Mouse (Mus musculus): Measurements from ENCODE around the gene Sptb.

Gene Sptb

DNA sequence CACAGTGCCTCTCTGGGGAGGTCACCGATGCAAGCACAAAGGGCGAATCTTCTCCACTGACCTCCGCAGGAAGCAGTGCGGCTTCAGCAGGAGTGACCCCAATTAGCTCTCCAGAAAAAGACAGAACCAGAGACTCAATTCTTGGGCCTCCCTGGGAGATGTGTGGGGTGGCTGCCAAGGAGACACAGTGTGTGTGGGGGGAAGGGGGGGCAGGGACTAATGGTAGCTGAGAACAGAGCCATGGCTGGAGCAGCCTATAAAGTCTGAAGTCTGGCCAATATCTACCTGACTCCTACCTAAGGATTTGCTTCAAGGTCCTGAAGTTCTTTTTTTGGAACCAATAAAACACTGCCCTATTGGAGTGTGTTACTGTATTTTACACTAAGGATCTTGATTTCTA lies 105.8 kb downstream of the Sptb start:
- DNase-seq, result peak; percentile 39 to 43

DNA sequence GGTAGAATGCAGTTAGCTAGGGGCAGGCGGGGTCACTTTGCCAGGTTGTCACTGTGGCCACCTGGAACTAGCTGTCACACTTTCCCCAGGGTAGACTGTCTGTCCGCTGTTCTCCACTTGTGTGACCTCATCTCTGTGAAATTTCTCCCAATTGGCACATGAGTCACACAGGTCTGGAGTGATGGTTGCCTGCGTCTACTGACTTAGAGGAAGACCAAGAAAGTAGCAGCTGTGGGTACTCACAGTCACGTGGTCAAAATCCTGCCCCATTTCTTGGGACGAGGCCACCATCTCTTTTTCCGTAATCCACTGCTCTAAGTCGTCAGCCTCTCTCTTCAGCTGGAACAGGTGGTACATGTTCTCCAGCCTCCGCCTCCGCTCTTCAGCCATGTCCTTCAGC lies 106.6 kb downstream of the Sptb start:
- DNase-seq, result no peak

DNA sequence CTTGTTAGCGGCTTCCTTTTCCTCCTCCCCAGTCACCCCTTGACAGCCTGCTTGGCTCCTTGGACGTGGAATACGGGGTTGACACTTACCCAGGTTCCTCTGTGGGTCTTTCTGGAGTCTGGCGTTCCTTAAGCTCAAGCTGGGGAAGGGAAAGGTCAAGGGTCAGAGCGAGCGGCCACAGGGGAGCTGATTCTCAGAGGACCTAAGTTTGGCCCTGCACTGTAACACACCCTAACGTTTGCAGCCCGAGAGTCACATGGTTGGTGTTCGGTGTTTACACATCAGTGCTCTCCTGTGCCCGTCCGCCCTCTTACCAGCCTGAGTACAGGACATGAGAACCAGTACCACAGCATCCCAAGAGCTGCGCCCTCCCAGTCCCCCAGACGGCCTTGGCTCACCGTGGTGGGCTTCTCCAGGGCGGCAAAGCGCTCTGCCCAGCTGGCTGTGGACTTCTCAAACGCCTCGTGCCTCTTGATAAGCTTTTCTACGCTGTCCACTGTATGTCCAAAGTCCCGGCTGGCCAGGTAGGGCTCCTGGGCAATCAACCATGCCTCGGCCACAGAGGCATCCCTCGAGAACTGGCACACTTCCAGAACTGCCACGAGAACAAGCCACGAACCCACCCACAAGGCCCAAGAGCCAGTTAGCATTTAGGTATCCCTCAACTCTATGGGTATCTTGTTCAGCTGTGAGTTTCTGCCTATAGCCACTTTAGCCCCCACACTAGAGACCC lies 112.0 kb downstream of the Sptb start:
- DNase-seq, result no peak

DNA sequence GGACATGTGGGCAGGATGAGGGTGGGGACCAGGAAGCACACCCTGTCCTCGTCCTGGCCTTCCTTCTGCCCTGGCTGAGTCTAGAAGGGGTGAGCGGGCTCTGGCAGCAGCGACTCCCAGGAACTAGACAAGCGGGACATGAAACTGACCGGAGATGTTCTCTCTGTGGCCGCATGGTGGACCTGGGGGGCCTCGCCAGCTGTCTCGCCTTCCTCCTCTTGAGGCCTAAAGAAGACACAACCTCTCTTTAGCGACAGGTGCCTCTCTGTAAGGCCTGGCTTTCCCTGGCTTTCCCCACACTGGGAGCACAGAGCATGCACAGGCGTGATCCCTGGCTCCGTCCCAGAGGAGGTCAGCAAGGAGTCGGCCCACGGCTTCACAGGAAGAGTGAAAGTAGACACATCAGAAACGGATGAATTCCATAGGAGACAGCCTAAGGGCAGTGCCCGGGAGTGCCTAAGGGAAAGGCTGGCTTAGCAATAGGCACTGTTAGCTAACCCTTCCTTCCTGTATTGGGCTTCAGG lies 112.7 kb downstream of the Sptb start:
- DNase-seq, result peak; percentile 62

DNA sequence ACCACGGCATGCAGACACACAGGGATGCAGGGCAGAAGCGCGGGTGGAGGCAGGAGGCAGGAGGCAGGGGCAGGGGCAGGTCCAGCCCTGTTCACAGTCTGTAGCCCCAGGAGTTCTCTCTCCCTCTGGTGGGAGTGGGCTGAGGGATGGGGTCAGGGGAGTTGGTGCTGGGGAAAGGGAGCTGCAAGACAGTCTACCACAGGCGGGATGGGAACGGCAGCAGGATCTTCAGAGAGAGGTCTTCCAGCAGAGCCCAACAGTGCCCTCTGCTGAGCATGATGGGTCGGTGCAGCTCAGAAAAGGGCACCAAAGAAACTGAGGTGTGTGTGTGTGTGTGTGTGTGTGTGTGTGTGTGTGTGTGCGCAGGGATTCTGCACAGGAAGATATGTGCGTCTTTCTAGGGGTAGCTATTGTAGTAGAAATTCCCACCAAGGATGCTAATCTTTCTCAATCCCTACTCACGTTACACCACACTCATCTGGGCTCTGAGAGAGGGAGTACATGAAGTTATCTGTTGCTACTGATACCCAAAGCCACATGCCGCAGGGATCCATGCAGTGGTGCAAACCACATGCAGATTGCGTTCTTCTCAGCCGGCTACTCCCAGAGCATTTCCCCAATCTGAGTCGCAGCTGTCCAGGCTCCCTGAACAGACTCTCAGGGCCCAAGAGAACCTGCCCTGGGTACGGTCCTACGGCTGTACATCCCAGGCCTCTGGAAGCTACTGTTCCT lies 113.9 kb downstream of the Sptb start:
- peak; percentile 81 to 84 for DNase-seq

DNA sequence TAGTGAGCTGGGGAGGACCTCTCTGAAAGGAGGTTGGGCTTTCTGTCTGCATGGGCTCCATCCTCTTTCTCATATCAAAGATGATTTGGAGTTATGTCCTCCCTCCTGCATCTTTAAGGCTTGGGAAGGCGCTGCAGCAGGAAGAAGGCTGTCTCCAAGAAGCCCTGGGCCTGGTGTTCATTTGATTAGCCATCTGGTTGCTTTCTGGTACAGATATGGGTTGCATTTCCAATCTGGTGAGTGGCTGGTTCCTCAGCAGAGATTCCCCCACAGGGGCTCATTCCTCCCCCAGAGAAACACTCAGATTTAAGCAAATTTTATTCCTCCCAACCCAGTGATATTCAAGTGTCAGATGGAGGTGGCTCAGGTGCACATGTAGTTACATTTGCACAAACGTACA lies 114.5 kb downstream of the Sptb start:
- DNase-seq, result no peak

DNA sequence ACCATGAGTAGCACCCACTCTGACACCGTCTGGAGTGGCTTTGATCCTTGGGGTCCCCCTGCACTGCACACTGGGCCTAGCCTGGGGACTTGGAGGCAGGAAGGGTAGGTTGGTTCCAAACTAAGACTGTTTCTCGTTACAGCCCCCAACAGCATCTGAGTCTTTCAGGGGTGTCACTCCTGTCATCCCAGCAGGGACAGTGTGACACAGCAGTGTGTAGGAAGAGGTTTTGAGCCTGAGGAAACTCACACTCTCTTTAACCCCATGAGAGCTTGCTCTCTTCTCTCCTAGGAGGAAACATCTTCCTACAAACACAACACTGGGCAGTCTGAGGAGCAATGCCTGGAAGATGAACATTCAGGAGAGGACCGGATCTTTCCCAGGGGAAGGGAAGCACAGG lies 115.8 kb downstream of the Sptb start:
- no peak for DNase-seq

DNA sequence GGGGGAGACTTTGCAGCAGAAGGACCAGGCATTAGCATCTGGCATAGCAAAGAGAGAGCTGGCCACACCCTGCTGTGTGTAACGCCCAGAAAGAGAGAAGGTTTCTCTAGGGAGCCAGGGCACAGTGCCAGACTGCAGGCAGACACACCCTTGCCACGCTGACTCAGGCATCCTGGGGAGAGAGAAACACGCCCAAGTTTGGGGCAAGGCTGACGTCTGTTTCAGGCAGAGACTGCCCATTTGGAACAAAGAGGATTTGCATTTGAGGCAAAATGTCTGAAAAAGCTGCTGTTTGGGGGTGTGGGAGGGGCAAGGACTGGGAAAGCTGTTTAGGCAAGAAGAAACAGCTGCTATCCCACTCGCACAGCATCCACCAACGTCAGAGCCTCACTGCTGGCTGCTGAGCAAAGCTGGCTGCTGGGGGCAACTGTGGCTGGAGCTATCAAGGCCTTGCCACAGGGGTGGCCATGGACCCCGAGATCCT lies 116.5 kb downstream of the Sptb start:
- peak in 1 of 2 experiments; percentile 48 for DNase-seq

DNA sequence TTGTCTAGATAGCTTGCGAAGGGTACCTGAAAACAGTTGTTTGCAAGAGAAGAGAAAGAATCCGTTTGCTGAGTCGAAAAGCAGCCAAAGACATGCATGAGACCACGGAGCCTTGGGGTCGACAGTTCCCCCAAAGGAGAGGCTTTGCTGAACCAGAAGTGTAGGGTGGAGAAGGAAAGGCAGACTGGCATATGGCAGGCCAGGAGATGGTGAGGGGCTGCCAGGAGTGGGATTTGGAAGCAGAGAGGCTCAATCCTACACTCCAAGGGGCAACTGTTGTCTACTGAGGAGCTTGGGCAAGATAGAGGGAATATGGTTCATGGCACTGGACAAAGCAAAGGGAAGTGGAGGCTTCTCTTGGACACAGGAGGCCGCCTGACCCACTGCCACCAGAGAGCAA lies 117.1 kb downstream of the Sptb start:
- no peak for DNase-seq

DNA sequence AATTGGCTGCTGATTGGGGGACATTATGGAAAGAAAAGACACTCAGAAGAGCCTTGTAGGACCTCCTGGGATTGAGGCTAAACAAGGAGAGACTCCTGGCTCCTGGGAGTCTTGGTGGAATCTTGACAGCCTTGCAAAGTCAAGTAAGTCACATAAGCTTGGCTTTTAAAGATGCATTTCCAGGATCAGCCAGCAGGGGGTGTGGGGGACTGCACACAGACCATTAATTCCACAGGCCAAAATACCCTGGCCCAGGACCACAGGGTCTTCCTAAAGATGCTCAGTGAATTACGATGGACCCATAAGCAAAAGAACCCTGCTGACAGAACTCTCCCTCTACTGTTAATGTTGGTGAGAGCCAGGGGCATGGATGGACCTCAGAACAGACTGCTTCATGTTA lies 118.1 kb downstream of the Sptb start:
- DNase-seq, result peak; percentile 54 to 65

DNA sequence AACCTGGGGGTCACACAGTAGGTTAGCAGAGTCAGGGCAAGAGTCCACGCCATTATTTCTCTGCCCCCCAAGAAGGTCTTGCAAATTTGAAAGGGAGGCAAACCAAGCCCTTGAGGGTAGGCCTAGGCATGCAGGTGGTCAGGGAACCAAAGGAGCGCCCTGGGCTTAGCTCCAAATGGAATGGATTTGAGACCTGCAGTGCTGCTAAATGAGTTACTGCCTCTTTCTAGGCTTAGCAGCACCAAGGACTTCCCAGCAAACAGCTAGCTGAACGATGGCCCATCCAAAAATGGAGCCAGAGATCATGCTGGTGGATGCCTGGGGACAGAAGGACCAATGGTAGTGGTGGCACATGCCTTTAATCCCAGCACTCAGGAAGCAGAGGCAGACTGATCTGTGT lies 119.3 kb downstream of the Sptb start:
- peak; percentile 44 to 51 for DNase-seq

DNA sequence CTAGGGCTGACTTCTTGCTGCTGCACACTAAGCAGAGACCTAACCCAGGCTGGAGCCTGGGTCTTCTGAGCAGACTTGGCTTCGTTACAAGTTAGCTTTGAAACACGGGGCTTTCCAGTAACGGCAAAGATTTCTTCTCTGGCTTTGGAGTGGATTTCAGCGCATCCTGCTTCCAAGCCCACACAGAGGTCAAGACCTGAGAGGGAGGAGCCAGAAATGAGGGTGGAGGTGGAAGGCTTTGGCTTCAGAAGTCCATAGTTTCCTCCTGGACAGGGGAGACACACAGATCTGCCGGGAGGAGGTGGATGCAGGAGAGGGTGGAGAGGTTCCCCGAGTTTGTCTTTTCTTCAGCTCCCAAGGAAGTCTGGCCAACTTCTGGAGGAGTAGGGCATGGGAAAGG lies 120.8 kb downstream of the Sptb start:
- no peak for DNase-seq

DNA sequence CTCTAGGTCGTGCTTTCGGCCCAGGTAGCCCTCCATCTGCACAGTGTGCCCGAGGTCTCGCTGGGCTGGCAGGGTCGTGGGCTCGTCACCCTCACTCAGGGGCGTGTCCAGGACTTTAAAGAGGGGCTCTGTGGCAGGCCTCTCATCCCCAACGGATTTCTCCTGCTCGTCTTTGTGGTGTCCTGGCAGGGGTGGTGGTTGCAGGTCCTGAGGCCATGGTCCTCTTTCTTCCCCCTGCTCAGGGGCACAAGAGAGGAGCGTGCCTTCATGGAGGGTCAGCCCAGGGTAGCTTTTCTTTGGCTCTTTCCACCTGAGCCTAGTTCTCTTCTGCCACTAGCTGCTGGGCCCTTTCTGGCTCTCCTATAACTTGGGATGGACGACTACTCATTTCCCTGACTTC lies 123.0 kb downstream of the Sptb start:
- no peak for DNase-seq

DNA sequence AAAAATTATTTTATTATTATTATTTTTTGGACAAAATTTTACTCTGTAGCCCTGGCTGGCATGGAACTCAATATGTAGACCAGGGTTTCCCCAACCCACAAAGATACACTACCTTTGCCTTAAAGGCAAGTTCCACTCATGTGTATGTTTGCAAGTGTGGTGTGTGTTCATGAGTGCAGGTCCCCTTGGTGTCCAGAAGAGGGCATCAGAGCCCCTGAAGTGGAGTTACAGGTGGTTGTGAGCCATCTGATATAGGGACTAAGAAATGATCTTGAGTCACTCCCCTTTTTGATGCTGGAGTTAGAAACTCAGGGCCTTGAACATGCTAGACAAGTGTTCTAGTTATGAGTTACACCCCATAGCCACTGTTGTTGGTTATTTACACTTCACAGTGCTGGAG lies 125.3 kb downstream of the Sptb start:
- no peak for DNase-seq

DNA sequence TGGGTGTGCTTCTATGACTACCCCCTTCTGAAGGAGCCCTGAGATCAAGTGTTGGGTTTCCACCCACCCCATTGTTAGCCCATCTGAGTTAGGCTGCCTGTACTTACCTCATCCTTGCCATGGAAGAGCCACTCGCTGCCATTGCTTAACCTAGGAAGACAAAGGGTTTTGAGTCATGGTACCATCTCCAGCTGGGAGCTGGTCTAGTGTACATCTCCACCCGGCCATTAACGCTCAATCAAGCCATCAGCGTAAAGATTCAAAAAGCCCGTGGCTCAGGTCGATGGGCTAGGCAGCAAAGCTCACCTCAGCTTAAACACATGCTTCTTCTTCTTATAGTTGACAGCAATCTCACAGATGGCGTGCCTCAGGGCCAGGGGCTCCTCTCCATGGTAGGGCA lies 126.9 kb downstream of the Sptb start:
- no peak for DNase-seq

DNA sequence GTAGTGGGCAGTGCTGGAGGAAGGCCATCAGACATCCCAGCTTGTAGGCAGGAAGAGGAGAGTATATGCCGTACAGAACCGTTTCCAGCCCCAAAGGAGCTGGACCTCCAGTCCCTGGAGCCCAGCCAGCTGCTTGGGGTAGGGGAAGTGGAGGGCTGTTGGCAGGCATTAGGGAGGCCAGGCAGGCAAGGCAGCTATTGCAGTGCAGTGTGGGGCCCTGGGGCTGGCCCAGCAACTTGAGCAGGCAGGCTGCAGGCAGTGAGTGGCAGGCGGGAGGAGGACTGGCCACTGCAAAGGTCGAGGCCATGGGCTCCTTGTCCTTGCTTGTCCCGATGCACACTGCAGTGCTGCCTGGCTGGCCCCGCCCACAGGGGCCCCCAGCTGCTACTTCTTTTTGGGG lies 127.5 kb downstream of the Sptb start:
- DNase-seq, result peak; percentile 32 to 57

DNA sequence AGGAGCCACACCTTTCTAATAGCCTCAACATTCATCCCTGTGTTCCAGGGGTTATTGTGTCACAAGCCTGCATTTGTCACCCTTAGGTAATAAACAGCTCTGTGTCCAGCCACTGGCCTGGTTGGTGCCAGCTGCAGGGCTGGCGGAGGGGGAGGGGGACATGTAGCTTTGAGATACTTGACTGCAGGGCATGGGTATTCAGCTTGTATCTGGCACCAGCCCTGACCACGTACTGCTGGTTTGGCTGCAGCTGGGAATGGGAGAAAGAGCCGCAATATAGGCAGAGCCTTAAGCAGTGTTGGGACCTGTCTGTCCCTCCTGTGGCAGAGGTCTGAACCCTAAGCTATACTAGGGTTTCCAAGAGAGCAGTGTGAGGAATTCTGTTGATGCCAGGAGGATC lies 128.2 kb downstream of the Sptb start:
- no peak for DNase-seq

DNA sequence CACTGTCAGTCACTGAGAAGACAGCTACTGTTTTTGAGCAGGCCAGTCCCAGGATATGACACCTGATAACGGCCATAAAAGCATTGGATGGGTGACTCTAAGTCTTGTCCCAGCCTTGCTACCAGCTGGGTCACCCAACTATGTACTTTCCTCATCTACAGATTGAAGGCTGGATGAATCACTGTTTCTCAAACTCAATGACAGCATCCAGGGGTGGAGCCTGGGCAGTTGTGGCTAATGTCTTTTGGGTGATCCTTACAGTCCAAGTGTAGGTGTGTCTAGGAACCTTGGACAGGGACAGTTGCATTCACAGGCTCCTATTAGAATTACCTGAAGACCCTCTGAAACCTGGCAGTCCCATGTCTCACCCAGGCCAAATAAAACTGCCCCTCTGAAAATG lies 130.5 kb downstream of the Sptb start:
- DNase-seq, result no peak

DNA sequence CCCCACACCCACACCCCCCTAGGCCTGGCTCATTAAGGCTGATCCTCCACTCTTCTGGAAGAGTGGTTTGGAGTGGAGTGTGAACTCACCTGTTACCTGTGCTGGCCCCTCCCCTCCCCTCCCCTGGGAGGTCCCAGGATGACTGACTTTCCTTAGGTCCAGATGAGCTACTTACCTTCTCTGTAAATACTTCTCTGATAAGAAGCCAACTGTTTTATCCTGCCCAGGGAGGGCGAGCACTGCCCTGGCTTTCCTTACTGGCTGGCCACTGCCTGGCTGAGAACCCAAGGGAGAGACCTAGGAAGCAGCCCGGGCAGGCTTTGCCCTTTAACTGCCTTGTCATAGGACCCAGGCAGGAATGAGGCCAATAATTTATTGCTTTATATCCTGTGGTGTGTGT lies 131.9 kb downstream of the Sptb start:
- DNase-seq, result no peak

DNA sequence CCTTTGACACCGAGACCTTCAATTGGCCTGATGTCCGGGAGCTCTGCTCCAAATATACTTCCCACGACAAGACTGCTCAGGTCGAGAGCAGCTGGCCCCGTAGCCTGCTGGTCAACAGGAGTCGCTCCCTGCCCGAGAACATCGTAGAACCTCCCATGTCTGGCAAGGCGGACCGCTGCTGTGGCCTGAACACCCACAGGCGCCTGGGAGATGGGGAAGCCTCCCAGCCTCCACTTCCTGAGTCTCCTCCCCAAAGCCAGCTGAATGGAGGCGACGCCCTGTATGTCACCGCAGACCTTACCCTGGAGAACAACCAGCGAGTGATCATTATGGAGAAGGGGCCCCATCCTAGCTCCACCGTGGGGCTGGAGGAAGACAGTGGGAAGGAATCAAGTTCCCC lies 132.5 kb downstream of the Sptb start:
- no peak for DNase-seq

DNA sequence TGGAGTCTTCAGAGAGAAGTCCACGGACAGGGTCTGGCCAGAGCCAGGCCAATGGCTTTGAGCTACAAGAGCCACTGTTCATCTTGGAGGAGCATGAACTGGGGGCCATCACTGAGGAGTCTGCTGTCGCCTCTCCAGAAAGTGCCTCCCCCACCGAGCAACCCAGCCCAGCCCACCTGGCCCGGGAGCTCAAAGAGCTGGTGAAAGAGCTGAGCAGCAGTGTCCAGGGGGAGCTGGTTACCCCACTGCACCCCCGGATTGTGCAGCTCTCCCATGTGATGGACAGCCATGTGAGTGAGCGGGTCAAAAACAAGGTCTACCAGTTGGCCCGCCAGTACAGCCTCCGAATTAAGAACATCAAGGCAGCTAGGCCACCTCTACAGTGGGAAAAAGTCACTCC lies 133.5 kb downstream of the Sptb start:
- no peak for DNase-seq

DNA sequence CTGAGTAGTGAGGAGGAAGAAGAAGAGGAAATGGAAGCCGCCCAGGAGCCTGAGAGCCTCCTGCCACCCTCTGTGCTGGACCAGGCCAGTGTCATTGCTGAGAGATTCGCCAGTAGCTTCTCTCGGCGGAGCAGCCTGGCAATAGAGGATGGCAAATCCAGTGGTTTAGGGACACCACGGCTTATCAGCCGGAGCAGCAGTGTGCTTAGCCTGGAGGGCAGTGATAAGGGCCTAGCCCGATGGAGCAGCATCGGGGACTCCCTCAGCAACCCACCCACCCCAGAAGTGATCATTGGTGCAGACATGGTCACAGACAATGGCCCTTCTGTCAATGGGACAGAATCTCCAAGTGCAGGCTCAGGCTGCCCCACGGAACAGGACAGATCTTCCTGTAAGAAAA lies 134.3 kb downstream of the Sptb start:
- no peak for DNase-seq

DNA sequence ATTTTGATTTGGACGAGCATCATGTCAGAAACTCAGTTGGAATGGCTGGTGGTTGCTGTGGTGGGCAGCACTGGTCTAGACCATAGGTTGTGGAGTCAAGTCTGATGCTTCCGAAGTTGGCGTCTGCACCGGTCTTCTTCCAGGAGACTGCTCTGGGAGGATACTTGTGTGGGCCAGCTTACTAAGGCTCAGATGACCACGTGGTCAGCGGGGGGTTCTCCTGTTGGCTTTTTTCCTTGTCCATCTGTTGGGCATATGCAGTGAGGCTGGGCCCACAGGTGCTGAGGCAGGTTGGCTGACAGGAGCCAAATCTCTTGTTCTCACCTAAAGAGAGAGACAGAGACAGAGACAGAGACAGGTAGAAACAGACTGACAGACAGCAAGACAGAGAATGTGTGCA lies 135.5 kb downstream of the Sptb start:
- peak; percentile 92 to 93 for DNase-seq

DNA sequence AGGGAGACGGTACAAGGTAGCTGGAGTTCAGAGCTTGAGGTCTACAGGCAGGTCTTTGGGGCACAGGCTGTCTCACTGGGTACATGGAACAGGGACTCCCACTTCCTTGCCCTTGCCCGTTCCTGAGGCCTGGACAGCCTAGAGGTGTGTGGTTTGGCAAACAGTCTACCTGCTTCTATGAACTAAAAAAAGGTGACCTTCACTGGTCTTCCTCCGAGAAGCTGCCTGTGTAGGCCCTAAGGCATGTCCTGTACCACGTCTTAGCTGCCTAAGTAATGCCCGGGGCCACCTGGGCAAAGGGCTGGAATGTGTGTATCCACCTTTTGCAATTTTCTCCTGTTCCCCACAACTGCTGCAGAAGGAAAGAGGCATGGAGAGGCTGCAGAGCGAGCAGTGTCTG lies 137.0 kb downstream of the Sptb start:
- no peak for DNase-seq

Measured in cerebellum, postnatal 36 days (tissue).